Mouse (Mus musculus): ENCODE results near the gene Gm20604. TPM values are rescaled to one million over a fixed set of nuclear protein-coding genes. Genes with fewer than 3 reads are reported as not detected.

The Gm20604 gene
- polyA plus RNA-seq (2014; fragmentation: Nextera tagmentation; extraction: Ambion mirVana) = 16.8 and 17.3 TPM in 2 replicates

GRCm38 (mm10) chr12:102758403-102758756 is at the start of gene Gm20604:
Gene Gm20604 (minus strand): TSS chr12:102758672.
- WGBS = 0% methylated on average over 10 of the region's 10 CpGs
- Histone ChIP-seq H3K4me3 (ENCODE audit: control insufficient read depth in 1 of 2, insufficient read depth in 1 of 2, low read depth in 1 of 2, low read length in 2 of 2) (peak within 1 kb of the TSS; percentile 73 to 87), H3K9ac (ENCODE audit: low read length) (peak within 1 kb of the TSS; percentile 92), H3K27ac (replicated peaks in 1 of 2; ENCODE audit: control insufficient read depth in 1 of 2, insufficient read depth in 1 of 2, low read depth in 2 of 2, low read length in 2 of 2) (peak within 1 kb of the TSS; percentile 88 to 89), H3K4me2 (ENCODE audit: low read length) (peak within 1 kb of the TSS; percentile 93), H3K36me3 (ENCODE audit: control insufficient read depth, insufficient read depth, low read length) (peaks cover 23% of the 10 kb centered on the region), H3K9me3 (ENCODE audit: control insufficient read depth, low read length) (no peaks in the 10 kb centered on the region), H3K27me3 (ENCODE audit: control insufficient read depth, insufficient read depth, low read length) (no peaks in the 10 kb centered on the region), H3K4me1 (ENCODE audit: control insufficient read depth in 2 of 2, insufficient read depth in 2 of 2, low read length in 2 of 2) (peaks cover 8 to 16% of the 10 kb centered on the region in 2 experiments)
- no peak for ATAC-seq (ENCODE audit: insufficient number of reproducible peaks, insufficient read depth, low FRiP score, low read depth)

GRCm38 (mm10) chr12:102799528-102799927 is 41.1 kb upstream of the Gm20604 start:
- Histone ChIP-seq H3K27me3 (ENCODE audit: control insufficient read depth, insufficient read depth, low read length) (no peaks in the 10 kb centered on the region), H3K27ac (replicated peaks in 1 of 2; ENCODE audit: control insufficient read depth in 1 of 2, insufficient read depth in 1 of 2, low read depth in 2 of 2, low read length in 2 of 2) (no peak overlapping the region), H3K9me3 (ENCODE audit: control insufficient read depth, low read length) (no peaks in the 10 kb centered on the region), H3K4me3 (ENCODE audit: control insufficient read depth in 1 of 2, insufficient read depth in 1 of 2, low read depth in 1 of 2, low read length in 2 of 2) (no peak overlapping the region), H3K9ac (ENCODE audit: low read length) (no peak overlapping the region), H3K4me2 (ENCODE audit: low read length) (no peak overlapping the region), H3K36me3 (ENCODE audit: control insufficient read depth, insufficient read depth, low read length) (peaks cover 35% of the 10 kb centered on the region), H3K4me1 (ENCODE audit: control insufficient read depth in 2 of 2, insufficient read depth in 2 of 2, low read length in 2 of 2) (no peaks in the 10 kb centered on the region)
- ATAC-seq (ENCODE audit: insufficient number of reproducible peaks, insufficient read depth, low FRiP score, low read depth) = no peak
- 93% methylated on average over 2 of the region's 2 CpGs for WGBS

GRCm38 (mm10) chr12:102787927-102788326 is 29.5 kb upstream of the Gm20604 start:
- Histone ChIP-seq H3K9ac (ENCODE audit: low read length) (no peak overlapping the region), H3K4me3 (ENCODE audit: control insufficient read depth in 1 of 2, insufficient read depth in 1 of 2, low read depth in 1 of 2, low read length in 2 of 2) (no peak overlapping the region), H3K4me1 (ENCODE audit: control insufficient read depth in 2 of 2, insufficient read depth in 2 of 2, low read length in 2 of 2) (no peaks in the 10 kb centered on the region), H3K27ac (replicated peaks in 1 of 2; ENCODE audit: control insufficient read depth in 1 of 2, insufficient read depth in 1 of 2, low read depth in 2 of 2, low read length in 2 of 2) (no peak overlapping the region), H3K4me2 (ENCODE audit: low read length) (no peak overlapping the region), H3K9me3 (ENCODE audit: control insufficient read depth, low read length) (no peaks in the 10 kb centered on the region), H3K27me3 (ENCODE audit: control insufficient read depth, insufficient read depth, low read length) (no peaks in the 10 kb centered on the region), H3K36me3 (ENCODE audit: control insufficient read depth, insufficient read depth, low read length) (peaks cover 96% of the 10 kb centered on the region)
- ATAC-seq (ENCODE audit: insufficient number of reproducible peaks, insufficient read depth, low FRiP score, low read depth) = no peak
- 82% methylated on average over 7 of the region's 7 CpGs for WGBS

- H3K27me3 ChIP-seq (ENCODE audit: control insufficient read depth, insufficient read depth, low read length) = no peaks in the 10 kb centered on the region
- H3K36me3 ChIP-seq (ENCODE audit: control insufficient read depth, insufficient read depth, low read length) = peaks cover 93% of the 10 kb centered on the region
- no peak overlapping the region for H3K9ac ChIP-seq (ENCODE audit: low read length)
- WGBS = 75% methylated on average over 5 of the region's 5 CpGs
- no peak overlapping the region for H3K4me3 ChIP-seq (ENCODE audit: control insufficient read depth in 1 of 2, insufficient read depth in 1 of 2, low read depth in 1 of 2, low read length in 2 of 2)
- no peaks in the 10 kb centered on the region for H3K9me3 ChIP-seq (ENCODE audit: control insufficient read depth, low read length)
- H3K4me1 ChIP-seq (ENCODE audit: control insufficient read depth in 2 of 2, insufficient read depth in 2 of 2, low read length in 2 of 2) = no peaks in the 10 kb centered on the region; a peak in 1 of 4 replicates
- H3K27ac ChIP-seq (replicated peaks in 1 of 2; ENCODE audit: control insufficient read depth in 1 of 2, insufficient read depth in 1 of 2, low read depth in 2 of 2, low read length in 2 of 2) = no peak overlapping the region
- no peak overlapping the region for H3K4me2 ChIP-seq (ENCODE audit: low read length)
- ATAC-seq (ENCODE audit: insufficient number of reproducible peaks, insufficient read depth, low FRiP score, low read depth) = no peak
Measured at GRCm38 (mm10) chr12:102785593-102785985, 27.1 kb upstream of the Gm20604 start.

GRCm38 (mm10) chr12:102784899-102785592 is 26.6 kb upstream of the Gm20604 start:
- Histone ChIP-seq H3K4me2 (ENCODE audit: low read length) (no peak overlapping the region), H3K4me3 (ENCODE audit: control insufficient read depth in 1 of 2, insufficient read depth in 1 of 2, low read depth in 1 of 2, low read length in 2 of 2) (no peak overlapping the region), H3K9me3 (ENCODE audit: control insufficient read depth, low read length) (no peaks in the 10 kb centered on the region), H3K27ac (replicated peaks in 1 of 2; ENCODE audit: control insufficient read depth in 1 of 2, insufficient read depth in 1 of 2, low read depth in 2 of 2, low read length in 2 of 2) (no peak overlapping the region; a peak in 1 of 4 replicates), H3K4me1 (ENCODE audit: control insufficient read depth in 2 of 2, insufficient read depth in 2 of 2, low read length in 2 of 2) (peaks cover 0 to under 1% of the 10 kb centered on the region in 2 experiments; a peak in 3 of 4 replicates), H3K27me3 (ENCODE audit: control insufficient read depth, insufficient read depth, low read length) (no peaks in the 10 kb centered on the region), H3K9ac (ENCODE audit: low read length) (no peak overlapping the region), H3K36me3 (ENCODE audit: control insufficient read depth, insufficient read depth, low read length) (peaks cover 88% of the 10 kb centered on the region)
- WGBS = 83% methylated on average over 19 of the region's 19 CpGs
- no peak for ATAC-seq (ENCODE audit: insufficient number of reproducible peaks, insufficient read depth, low FRiP score, low read depth)

- no peak overlapping the region for H3K27ac ChIP-seq (replicated peaks in 1 of 2; ENCODE audit: control insufficient read depth in 1 of 2, insufficient read depth in 1 of 2, low read depth in 2 of 2, low read length in 2 of 2)
- H3K36me3 ChIP-seq (ENCODE audit: control insufficient read depth, insufficient read depth, low read length) = peaks cover 72% of the 10 kb centered on the region
- 90% methylated on average over 5 of the region's 5 CpGs for WGBS
- no peak overlapping the region for H3K4me3 ChIP-seq (ENCODE audit: control insufficient read depth in 1 of 2, insufficient read depth in 1 of 2, low read depth in 1 of 2, low read length in 2 of 2)
- H3K9me3 ChIP-seq (ENCODE audit: control insufficient read depth, low read length) = no peaks in the 10 kb centered on the region
- H3K4me1 ChIP-seq (ENCODE audit: control insufficient read depth in 2 of 2, insufficient read depth in 2 of 2, low read length in 2 of 2) = peaks cover 0 to 6% of the 10 kb centered on the region in 2 experiments
- no peaks in the 10 kb centered on the region for H3K27me3 ChIP-seq (ENCODE audit: control insufficient read depth, insufficient read depth, low read length)
- H3K9ac ChIP-seq (ENCODE audit: low read length) = no peak overlapping the region
- no peak overlapping the region for H3K4me2 ChIP-seq (ENCODE audit: low read length)
- no peak for ATAC-seq (ENCODE audit: insufficient number of reproducible peaks, insufficient read depth, low FRiP score, low read depth)
Measured at GRCm38 (mm10) chr12:102782841-102783240, 24.4 kb upstream of the Gm20604 start.

GRCm38 (mm10) chr12:102779452-102779851 is 21.0 kb upstream of the Gm20604 start:
- H3K4me3 ChIP-seq (ENCODE audit: control insufficient read depth in 1 of 2, insufficient read depth in 1 of 2, low read depth in 1 of 2, low read length in 2 of 2) = no peak overlapping the region
- no peak overlapping the region for H3K4me2 ChIP-seq (ENCODE audit: low read length)
- H3K27me3 ChIP-seq (ENCODE audit: control insufficient read depth, insufficient read depth, low read length) = no peaks in the 10 kb centered on the region
- H3K36me3 ChIP-seq (ENCODE audit: control insufficient read depth, insufficient read depth, low read length) = peaks cover 74% of the 10 kb centered on the region
- 43% methylated on average over 3 of the region's 3 CpGs for WGBS
- ATAC-seq (ENCODE audit: insufficient number of reproducible peaks, insufficient read depth, low FRiP score, low read depth) = no peak
- no peaks in the 10 kb centered on the region for H3K9me3 ChIP-seq (ENCODE audit: control insufficient read depth, low read length)
- no peak overlapping the region for H3K9ac ChIP-seq (ENCODE audit: low read length)
- no peak overlapping the region for H3K27ac ChIP-seq (replicated peaks in 1 of 2; ENCODE audit: control insufficient read depth in 1 of 2, insufficient read depth in 1 of 2, low read depth in 2 of 2, low read length in 2 of 2)
- peaks cover 0 to 6% of the 10 kb centered on the region in 2 experiments for H3K4me1 ChIP-seq (ENCODE audit: control insufficient read depth in 2 of 2, insufficient read depth in 2 of 2, low read length in 2 of 2)

GRCm38 (mm10) chr12:102778151-102778550 is 19.7 kb upstream of the Gm20604 start:
- Histone ChIP-seq H3K4me2 (ENCODE audit: low read length) (no peak overlapping the region), H3K27ac (replicated peaks in 1 of 2; ENCODE audit: control insufficient read depth in 1 of 2, insufficient read depth in 1 of 2, low read depth in 2 of 2, low read length in 2 of 2) (no peak overlapping the region), H3K9ac (ENCODE audit: low read length) (no peak overlapping the region), H3K4me3 (ENCODE audit: control insufficient read depth in 1 of 2, insufficient read depth in 1 of 2, low read depth in 1 of 2, low read length in 2 of 2) (no peak overlapping the region), H3K4me1 (ENCODE audit: control insufficient read depth in 2 of 2, insufficient read depth in 2 of 2, low read length in 2 of 2) (peaks cover 0 to 6% of the 10 kb centered on the region in 2 experiments), H3K27me3 (ENCODE audit: control insufficient read depth, insufficient read depth, low read length) (no peaks in the 10 kb centered on the region), H3K9me3 (ENCODE audit: control insufficient read depth, low read length) (no peaks in the 10 kb centered on the region), H3K36me3 (ENCODE audit: control insufficient read depth, insufficient read depth, low read length) (peaks cover 73% of the 10 kb centered on the region)
- ATAC-seq (ENCODE audit: insufficient number of reproducible peaks, insufficient read depth, low FRiP score, low read depth) = no peak
- 80% methylated on average over 5 of the region's 5 CpGs for whole genome bisulfite sequencing
